Mouse (Mus musculus): ENCODE results near the gene Pou3f4. TPM values are rescaled to one million over a fixed set of nuclear protein-coding genes. Genes with fewer than 3 reads are reported as not detected.
"Not testable (repeated sequence)": the region's sequence is repeated elsewhere in the genome, so short reads cannot be mapped to it uniquely, and the experiment has no call there.

The Pou3f4 gene
- total RNA-seq (2021), result not detected

DNA sequence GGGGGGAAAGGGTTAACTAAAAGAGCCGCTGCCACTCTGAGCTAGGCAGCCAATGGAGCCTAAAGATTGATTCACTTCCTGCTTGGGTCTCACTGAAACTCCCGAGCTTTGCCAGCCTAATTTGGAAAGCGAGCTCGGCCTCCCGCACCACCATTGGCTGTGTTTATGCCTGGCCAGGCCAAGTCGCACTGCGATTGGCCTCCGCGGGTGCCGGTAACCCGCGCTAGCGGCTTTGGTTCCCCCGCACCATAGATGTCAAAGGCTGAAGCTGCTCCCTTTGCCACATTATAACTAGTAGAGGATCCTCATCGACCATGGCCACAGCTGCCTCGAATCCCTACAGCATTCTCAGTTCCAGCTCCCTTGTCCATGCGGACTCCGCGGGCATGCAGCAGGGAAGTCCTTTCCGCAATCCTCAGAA is at the start of gene Pou3f4:
Gene Pou3f4, plus strand, starts transcription at position 130 of the 421 bp plus-strand sequence.
- intact Hi-C loops (cut with DNase I), result no loop called here
- DNase-seq, result no peak

DNA sequence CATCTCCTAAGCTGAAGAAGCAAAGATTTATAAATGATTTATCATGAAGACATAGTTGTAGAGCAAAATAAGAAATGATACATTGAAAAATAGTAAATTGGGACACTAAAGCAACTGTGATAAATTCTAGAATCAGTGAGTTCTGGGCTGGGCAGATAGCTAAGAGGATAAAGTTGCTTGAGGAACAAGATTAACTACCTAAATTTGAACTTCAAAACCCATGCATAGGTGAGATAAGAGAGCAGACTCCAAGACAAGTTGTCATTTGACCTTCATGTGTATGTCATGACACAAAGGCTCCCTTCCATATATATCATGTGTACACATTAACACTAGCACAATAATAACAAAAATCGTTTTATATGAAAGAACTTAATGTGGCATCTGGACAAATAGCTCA is 48.1 kb upstream of the Pou3f4 start:
- intact Hi-C loops (cut with DNase I), result no loop called here
- no peak for DNase-seq

DNA sequence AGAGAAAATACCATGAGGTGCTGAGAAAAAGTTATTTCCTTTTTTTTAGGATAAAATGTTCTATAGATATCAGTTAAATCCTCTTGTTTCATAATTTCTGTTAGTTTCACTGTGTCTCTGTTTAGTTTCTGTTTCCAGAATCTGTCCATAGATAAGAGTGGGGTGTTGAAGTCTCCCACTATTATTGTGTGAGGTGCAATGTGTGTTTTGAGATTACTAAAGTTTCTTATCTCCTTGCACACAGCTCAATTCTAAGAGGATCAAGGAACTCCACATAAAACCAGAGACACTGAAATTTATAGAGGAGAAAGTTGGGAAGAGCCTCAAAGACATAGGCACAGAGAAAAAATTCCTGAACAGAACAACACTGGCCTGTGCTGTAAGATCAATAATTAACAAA is 39.3 kb upstream of the Pou3f4 start:
- intact Hi-C loops (cut with DNase I); DNase-seq: not testable (repeated sequence)

DNA sequence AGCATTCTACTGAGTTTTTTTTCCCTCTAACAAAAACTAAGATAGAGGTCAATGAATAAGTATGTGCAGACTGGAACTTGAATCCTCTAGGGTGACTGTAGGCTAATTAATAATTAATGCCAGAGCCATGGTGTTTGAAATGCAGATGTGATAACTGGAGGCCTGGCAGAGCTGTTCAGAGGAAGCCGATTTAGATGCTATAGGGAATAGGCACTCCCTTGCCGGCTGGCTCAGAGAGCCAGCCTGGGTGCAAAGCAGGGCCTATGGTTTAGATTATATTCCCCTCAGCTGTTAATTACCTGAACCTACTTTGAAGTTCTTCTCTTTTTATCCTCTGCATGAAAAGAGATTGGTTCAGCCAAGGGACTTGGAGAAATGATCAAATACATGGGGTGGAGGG is 11.6 kb upstream of the Pou3f4 start:
- intact Hi-C loops (cut with DNase I), result no loop called here
- no peak for DNase-seq

DNA sequence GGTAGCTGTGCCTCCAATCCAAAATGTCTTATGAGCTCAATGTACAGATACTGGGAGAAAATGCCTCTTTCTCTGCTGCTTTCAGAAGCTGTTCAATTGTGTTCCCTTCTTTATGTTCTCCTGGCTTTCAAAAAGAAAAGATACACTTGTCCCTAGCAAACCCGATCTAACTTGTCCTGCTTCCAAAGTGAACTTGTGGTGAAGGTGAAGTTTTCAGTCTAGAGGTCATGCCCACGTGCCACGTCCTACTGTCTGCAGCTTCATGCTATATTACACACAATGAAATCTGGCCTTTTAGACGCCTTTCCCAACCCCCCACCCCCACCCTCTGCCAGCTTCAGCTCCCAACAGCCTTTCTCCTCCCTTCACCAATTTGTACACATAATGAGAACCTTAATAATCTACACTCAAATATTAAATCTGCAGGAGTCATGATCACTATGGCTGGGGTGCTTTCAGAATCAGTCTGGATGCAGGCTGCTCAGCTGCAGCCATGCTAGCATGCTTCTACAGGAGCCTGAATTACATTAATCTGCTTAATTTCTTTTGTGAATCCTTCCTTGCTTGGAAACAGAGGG is 4.0 kb upstream of the Pou3f4 start:
- intact Hi-C loops (cut with DNase I), result no loop called here

DNA sequence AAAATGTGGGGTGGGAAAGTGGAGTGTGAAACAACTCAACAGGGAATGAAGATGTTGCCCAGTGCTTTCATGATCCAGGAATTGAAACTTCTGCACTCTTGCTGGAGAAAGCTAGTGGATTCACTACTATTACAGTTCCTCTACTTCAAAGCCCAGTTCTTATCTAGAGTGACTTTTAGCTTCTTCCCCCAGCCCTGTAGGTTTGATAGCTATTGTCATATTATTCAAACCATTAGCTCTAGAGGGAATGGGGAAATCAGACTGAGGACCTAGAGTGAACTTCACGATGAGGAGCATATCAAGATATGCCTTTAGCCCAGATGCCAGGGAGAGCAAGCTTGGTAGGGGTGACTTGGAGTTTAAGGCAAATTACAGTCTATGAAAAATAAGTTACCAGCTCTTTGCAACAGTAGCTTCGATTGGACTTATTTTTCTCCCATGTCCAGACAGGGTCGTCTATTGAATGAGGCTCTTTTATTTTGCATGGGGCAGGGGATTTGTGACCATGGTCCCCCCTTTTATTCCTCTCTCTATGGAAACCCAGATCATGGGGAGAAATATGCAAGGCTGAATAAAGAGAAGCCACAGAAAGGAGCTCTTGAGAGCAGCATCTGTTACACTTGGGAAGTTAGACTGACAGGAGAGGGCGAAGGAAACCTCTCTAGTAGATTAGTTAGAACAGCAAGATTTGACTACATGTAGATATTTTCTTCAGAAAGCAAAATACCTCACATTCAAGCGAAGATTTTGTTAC is 3.1 kb upstream of the Pou3f4 start:
- intact Hi-C loops (cut with DNase I), result no loop called here
- DNase-seq, result no peak

More for the DNA sequence above, 4.0 kb upstream of the Pou3f4 start:
- no peak for DNase-seq

DNA sequence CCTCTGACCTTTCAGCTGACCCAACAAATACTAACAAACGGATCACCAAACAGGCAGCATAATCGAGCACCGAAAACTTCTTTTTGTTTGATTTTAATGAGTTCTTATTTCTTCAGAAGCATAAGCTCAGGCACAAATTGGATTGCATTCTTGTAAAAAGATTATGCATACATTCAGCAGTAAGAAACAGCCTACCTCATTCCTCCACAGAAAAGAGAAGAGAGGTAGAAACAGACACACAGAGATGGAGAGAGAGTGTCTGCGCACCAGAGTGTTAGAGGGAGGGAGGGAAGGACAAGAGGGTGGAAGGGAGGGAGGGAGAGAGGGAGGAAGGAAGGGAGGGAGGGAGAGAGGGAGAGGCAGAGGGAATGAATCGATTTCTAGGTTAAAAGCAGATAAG is 2.0 kb upstream of the Pou3f4 start:
- DNase-seq, result no peak
- intact Hi-C loops (cut with DNase I), result no loop called here

DNA sequence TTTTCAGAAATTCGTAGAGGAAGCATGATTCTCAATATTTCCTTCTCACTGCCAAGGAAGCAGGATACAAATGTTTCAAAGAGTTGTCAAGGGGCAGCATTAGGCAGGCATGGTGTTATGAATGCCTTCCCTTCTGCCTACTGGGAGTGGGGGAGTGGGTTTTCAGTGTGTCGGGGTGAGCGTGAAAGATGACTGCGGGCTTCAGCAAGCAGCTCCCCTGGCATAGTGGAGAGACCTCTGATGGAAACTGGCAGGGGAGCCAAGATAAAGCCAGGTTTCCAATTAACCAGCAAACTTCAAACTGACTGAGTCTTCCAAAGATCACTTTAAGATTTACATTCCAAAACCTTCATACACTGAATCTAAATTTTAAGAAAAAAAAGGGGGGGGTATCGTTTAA is 679 bp upstream of the Pou3f4 start:
- no peak for DNase-seq
- intact Hi-C loops (cut with DNase I), result no loop called here

DNA sequence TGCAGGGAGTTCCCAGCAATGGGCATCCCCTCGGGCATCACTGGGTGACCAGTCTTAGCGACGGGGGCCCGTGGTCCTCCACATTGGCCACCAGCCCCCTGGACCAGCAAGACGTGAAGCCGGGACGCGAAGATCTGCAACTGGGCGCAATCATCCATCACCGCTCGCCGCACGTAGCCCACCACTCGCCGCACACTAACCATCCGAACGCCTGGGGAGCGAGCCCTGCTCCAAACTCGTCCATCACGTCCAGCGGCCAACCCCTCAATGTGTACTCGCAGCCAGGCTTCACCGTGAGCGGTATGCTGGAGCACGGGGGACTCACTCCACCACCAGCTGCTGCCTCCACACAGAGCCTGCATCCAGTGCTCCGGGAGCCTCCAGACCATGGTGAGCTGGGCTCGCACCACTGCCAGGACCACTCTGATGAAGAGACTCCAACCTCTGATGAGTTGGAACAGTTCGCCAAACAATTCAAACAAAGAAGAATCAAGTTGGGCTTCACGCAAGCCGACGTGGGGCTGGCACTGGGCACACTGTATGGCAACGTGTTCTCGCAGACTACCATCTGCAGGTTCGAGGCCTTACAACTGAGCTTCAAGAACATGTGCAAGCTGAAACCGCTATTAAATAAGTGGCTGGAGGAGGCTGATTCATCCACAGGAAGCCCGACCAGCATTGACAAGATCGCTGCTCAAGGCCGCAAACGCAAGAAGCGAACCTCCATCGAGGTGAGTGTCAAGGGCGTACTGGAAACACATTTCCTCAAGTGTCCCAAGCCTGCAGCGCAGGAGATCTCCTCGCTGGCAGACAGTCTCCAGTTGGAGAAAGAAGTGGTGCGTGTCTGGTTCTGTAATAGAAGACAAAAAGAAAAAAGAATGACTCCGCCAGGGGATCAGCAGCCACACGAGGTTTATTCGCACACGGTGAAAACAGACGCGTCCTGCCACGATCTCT is 790 bp downstream of the Pou3f4 start:
- intact Hi-C loops (cut with DNase I), result no loop called here
- DNase-seq, result no peak

DNA sequence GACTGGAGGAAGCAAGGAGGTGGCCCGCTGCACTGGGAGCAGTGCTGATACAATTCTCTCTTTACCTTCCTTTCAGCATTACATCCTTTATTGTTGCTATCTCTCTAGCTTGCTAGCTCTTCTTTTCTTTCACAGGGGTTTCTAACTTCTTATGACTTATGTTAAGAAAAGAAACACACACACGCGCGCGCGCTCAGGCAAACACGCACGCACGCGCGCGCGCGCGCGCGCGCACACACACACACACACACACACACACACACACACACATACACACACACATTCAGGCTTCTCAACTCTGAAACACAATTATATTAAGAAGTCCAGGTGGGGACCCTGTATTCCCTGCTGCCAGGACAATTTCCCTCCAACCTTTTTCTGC is 1.5 kb downstream of the Pou3f4 start:
- no peak for DNase-seq
- intact Hi-C loops (cut with DNase I), result no loop called here

DNA sequence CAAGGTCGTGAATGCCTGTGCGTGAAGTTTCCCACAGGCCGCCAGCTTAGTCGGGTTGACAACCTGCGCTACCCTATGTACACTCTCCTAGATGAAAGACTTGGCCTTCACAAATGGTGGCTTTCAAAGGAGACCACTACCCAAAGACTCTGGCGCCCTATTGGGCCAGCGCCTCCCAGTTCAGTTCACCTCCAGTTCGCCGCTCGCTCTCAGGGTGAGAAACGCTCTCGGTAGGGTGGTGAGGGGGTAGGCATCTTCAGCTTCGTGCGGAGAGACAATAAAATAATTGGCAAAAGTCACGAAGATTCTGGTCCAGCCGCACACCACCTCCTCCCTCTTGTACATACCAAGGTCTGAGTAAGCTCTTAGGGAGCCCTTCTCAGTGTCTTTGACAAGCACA is 2.5 kb downstream of the Pou3f4 start:
- intact Hi-C loops (cut with DNase I), result no loop called here
- no peak for DNase-seq

DNA sequence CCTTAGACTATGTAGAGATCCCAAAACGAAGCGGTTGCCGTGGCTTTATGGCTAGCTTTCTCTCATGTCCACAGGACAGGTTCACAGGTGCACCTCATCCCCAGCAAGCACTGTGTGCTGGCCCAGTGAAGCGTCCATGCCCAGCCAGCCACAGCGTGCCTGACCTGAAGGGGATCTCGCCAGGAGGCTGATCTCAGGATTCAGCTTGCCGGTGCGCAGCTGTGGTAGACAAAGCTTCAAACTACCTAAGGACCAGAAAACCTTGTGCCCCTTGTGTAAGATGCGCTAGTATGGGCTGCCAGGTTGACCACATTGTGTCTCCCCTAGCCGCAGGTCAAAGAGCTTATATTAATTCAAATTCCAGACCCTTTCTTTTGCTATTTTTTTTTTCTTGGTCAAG is 3.1 kb downstream of the Pou3f4 start:
- DNase-seq, result no peak
- intact Hi-C loops (cut with DNase I), result no loop called here

DNA sequence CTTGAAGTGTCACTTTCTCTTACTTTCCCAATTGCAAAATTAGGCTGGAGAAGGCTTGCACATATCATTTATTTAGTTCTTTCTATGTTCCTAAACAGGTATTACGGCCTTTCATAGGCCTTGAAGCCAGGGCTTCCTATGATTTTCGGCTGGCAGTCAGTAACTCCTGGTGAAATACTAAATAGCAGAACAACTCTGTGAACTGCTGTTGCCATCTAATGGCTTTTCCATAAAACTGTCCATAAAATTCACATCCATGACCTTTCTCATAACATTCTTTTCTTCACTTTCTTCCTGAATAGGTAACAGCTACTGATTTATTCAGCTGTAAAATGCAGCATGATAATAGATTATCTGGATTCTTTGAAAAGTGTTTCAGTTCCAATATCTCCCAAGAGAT is 23.4 kb downstream of the Pou3f4 start:
- DNase-seq, result no peak
- intact Hi-C loops (cut with DNase I), result no loop called here

DNA sequence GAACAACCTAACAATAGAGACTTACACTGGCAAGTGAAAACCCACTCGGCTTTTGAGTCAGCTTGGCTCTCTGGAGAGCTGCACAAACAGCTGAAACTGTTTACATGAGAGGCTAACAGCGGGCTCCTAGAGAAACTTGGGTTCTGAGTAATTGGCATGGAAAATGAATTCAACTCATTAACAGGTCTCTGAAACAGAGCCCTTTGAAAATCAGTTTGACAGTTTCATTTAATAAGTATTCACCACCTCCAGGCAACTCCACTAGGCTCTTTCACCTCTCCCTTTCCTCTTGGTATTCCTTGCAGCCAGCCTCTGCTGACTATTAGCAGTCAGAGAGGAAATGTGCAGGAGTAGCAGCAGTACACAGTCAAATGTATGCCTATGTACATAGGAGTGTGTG is 37.2 kb downstream of the Pou3f4 start:
- DNase-seq, result no peak
- intact Hi-C loops (cut with DNase I), result no loop called here
